Mouse (Mus musculus): ENCODE data around the gene Crebzf.

Crebzf gene

GRCm38 (mm10) chr7:90476313-90477245 lies 34.0 kb downstream of the Crebzf start, which contains the start of gene Dlg2:
Gene Dlg2, plus strand, starts transcription at chr7:90476672.
- DNase-seq (ENCODE audit: low spot score in 2 of 2): peak in 1 of 2 experiments; percentile 45

GRCm38 (mm10) chr7:90482607-90483006 lies 40.1 kb downstream of the Crebzf start:
- DNase-seq (ENCODE audit: low spot score in 2 of 2): no peak
